Mouse (Mus musculus) monocyte, adult 5-6 weeks (primary cell): ENCODE data around the gene Bmper. TPM values are rescaled to one million over a fixed set of nuclear protein-coding genes. Genes with fewer than 3 reads are reported as not detected.

Experiments
- ATAC-seq: fragments of 153-309, 156-312 bp; replicated peaks from 2 replicates; pipeline ENCODE4 v1.8.0; 2017; ENCODE audit warnings: mild to moderate bottlenecking; ENCODE audit not compliant: low TSS enrichment, insufficient number of reproducible peaks, severe bottlenecking, poor library complexity, low FRiP score
- total RNA-seq: library from RNA; stranded (forward); fragments of 200-1000, 200-491, 200-594 nt; gene quantifications from 3 replicates; pipeline ENCODE4 v1.2.3, GENCODE M21; 2017

Gene Bmper
- total RNA-seq, 1 experiment from 2014 or later, result not detected

DNA sequence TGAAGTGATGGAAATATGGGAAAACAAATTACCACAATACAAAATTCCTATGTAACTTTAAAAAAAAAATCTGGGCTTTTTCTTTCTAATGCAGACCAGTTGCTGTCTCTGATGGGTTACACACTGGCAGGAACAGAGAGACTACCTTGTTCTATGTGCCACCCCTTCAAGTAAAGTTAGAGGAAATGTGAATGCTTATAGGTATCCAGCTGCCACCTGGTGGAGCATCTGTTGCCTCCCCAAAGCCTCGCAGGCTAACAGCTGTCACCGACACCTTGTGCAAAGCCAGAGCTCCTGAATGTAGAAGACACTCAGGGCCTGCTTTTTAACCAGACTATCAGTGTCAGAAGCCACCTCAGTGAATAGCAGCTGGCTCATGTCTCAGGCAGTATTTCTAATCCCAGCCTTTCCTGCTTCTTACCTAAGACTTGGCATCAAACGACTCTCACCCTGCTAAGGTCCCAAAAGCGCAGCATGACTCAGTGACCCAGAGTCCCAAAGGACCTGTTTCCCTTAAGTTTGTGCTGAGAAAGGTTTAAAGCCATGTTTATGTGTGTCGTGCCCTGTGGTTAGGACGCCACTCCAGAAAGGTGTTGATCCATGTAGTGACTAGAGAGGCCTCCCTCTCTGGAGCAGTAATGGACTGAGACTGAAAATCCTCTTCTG lies 171.9 kb downstream of the Bmper start:
- ATAC-seq, result no peak

DNA sequence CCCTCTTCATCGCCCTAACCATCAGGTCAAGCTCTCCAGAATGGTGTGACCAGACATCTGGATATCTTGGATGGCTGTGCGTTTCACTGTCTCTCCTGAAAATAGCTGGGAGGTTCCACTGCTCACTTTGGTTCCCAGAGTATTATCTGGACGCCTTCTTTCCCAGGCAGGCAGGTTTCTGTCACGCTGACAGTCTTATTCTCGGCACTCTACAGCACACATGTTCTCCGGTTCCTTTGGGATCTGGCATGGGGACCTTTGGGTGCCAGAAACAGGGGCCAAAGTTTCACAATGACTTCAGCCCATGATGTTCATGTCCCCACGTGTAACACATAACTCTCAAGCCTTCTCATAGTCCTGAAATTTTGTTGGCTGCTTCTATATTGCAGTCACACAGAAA lies 173.3 kb downstream of the Bmper start:
- ATAC-seq, result no peak

DNA sequence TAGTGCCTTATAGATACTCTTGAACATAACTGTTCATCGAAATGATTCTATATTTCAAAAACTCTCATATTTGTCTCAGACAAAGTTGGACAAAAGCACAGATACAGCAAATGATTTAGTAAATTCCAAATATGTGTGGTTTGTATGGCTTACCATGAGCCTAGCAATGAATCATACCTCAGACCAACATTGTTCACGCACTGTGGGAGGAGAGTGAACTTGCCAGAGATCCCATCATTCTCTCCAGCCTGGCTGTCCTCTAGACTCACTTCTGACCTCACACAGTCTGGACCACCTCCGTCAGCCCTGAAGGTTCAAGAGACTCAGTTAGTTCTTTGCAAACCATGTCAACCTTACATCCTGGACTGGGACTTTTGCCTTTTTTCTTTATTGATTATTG lies 175.0 kb downstream of the Bmper start:
- ATAC-seq, result no peak

DNA sequence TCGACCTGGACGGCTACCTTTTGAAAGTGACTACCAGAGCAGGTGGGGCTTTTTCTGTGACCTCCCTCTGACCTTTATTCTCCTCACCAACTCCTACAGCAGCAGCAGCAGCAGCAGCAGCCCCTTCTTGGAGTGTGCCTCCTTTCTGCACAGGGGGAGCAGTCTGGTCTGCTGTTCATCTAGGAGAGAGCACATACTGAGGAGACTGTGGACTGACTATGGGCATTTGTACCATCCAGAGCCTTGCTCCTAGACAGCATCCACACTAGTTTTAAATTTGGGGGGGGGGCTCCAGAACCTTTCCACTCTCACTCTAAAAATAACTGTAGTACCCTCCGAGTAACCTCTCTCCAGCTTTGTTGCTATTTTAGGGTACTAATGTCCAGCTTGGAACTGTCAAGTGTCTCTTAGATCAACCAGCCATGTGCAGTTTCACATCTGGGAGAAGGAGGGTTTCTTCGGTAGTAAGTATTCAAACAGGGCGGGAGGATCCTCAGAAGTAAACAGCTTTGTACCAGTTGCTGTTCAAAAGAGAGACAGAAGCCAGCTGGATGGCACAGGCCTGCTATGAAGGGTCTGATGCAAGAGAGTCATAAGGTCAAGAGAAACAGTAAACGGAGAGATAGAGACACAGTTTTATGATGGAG lies 176.9 kb downstream of the Bmper start:
- no peak for ATAC-seq

DNA sequence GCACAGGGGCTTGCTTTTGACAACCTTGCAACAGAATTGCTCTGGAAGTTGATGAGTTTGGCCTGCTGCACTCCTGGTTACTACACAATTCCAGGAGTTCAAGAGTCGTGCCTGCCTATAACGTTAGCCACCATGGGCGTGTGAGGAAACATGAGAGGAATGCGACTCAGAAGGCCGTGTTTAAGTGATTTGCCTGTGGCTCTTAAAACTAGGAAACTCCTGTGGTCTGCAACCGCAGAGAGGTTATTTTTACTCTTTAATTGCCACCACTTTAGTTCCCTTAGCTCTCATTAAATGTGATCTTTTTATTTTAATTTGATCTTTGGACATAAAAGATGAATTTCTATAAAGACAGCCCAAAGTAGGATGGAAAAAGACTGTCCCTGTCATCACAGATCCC lies 184.5 kb downstream of the Bmper start:
- ATAC-seq, result no peak

DNA sequence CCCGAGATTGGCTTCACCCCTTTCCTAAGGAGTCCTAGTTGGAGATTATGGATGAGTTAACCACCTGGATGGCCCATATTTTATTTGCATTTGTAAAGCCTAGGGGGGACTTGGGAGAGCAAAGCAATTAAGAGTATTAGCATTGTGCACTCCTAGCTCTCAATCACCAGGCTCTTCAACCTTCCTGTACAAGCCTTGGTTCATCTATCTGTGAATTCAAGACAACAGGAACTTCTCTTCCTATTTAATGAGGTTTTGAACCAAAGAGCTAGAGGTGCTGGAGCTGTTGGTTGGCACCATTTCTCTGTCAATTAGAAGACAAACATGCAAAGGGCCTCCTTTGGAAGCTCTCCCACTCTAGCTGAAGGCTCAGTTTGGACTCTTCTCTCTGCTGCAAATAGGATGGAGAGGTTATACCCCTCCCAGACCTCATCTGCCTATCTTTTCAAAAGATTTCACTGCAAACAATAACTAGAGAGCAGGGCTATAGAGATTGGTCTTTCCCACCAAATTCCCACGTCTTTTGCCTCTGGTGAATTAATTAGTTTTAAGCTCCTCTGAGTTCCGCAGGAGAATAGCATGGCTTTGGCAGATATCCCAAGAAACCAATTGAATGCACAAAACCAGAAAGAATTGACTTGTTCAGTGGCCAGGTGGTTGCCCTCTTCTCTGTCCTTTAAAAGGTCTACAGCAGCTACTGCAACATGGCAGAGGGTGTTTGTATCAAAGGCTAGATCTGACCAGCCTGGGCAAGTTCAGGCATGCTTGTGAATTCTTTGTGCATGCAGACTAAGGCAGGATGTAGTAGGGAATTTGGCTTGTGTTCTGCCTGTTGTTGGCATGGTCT lies 185.3 kb downstream of the Bmper start:
- no peak for ATAC-seq

DNA sequence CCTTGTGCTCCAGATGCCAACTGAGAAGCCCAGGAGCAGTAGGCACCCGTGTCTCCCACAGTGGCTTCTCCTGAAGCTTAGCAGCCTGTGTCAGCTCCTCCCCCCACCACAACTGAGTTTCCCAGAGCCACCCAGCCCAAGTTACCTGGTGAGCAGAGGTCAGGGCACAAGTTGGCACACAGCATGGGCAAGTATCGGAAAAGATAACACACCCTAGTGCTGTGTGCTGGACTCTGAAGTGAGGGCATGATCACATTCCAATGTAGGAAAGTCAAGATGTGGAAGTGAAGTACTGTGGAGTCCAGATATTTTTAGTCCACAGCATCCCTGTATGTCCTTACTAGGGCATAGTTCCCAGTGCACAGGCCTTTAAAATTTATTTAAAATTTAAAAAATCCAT lies 187.7 kb downstream of the Bmper start:
- ATAC-seq, result no peak

DNA sequence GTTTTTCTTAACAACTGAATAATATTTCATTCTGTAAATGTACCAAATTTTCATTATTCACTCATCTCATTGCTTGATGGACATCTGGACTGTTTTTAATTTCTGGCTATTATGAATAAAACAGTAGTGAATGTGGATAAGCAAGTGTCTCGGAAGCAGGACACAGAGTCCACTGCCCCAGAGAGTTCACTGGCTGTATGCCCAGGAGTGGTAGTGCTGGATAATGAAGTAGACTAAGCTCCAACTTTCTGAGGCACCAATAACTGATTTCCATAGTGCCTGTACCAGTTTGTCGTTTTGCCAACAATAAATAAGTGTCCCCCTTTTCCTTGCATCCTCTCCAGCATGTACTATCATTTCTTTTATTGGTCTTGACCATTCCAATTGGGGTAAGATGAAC lies 190.1 kb downstream of the Bmper start:
- ATAC-seq, result no peak

DNA sequence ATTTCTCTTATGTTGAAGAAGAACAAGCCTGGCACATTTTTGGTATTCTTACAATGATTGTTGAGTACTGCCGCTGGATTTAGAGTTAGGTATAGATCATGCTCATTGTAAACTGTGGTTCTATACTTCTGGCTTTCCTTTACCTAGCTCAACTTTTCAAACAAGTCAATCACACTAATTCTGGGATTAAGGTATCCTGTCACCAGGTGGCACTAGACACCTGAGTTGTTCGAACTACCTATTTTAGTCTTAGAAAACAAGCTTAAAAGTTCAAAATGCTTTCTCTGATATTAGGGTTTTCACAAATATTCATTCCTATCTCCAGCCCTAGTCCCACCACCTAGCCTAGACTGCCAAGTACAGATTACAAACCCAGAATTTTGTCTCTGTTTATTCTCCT lies 196.2 kb downstream of the Bmper start:
- no peak for ATAC-seq

DNA sequence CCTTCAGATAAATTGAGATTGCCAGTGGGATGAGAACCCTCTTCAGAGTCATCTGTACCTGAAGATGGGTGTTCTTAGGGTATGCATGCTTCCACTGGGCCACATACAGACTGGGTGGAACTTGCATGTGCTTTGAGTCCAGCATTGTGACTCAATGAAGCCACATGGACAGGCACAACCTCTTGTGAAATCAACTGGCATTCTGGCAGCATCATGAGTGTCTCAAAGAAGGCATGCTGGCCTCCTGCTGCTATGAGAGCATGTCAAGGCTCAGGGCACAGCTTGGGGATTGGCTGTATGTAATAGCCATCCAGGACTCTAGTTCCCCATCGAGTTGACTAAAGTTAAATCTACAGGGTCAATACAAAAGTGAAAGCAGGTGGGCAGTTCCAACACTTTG lies 200.9 kb downstream of the Bmper start:
- ATAC-seq, result no peak

DNA sequence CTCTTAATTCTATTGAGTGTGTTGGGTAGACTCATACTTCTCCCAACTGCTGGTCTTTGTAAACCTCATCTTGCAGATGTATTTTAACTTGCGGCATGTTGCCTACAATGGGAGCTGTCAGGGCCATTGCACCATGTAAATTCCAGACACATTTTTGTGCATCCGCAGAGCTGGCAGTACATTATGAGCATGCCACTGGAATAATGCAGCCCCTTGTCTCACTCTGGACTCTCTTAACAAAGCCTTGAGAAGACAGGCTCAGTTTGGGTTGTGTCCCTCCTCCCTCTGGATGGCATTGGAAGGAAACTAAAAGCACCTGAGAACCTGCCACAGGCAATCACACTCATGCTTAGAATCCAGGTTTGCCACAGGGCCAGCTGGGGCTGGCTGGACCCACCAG lies 209.8 kb downstream of the Bmper start:
- ATAC-seq, result no peak

DNA sequence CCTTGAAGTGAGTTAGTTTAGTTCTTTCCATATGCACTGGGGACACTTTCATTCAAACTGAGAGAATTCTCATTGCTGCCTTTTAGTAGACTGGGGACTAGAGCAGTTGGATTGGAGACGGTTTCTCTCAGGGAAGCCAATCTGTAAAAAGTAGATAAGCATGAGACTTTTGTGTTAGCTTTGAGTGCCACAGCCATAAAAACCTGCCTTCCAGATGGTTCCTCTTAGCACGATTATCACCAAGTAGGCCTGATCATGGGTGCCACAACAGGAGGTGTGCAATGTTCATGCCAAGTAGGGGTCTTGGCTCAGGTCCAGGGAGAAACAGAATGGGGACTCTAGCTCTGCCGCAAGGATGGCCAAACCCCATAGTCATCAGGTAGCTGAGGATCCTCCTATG lies 210.4 kb downstream of the Bmper start:
- no peak for ATAC-seq

DNA sequence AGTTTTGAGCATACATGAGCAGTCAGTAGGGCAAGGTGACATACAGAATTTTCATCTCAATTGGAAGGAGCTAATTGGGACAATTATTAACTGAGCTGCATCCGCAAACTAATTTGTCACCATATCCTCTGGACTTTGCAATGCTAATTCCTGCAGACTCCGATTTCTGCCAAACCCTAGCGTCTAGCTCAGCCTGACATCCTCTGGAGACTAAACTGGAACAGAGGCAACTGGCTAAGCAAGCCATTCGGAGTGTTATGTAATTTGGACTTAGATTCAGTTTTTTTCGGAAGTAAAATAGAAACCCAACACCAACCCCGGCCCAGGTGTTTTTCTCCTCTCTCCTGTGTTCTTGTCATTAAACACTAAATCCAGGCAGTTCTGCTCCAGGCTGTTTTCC lies 213.9 kb downstream of the Bmper start:
- no peak for ATAC-seq

DNA sequence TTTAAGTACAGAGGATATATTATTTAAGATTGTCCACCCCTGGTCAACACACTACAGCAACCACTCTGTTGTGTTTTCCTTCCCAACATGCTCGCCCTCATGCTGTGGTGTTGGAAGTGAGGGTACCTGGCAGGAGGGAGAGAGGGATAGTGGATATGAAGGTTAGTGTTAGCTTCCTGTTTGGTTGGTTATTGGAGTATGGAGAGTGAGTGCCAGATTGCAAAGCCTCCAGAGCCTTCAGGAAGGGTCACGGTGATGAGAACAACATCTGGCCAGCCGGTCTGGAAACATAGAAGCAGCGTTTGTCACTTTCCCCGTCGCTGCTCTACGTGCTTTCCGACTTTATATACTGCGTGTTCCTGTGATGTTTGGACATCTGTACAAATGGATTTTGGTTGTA lies 215.8 kb downstream of the Bmper start:
- no peak for ATAC-seq

DNA sequence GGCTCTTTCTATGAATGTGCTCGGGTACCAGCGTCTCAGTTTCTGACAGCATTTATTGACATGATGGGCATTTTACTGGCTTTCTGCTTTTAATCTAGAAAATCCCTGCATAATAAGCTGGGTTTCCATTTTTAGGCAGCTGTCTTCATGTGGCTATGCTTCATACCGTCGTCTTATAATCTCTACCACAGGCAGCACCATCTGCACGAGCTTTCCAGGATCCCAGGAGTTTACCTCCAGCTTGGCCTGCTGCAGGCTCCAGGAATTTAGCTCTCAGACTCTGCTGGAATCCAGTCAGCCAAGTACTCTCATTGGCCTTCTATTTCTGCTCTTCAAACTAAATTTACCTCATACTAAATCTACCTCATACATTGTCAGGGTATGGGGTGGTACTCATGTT lies 219.3 kb downstream of the Bmper start:
- no peak for ATAC-seq

DNA sequence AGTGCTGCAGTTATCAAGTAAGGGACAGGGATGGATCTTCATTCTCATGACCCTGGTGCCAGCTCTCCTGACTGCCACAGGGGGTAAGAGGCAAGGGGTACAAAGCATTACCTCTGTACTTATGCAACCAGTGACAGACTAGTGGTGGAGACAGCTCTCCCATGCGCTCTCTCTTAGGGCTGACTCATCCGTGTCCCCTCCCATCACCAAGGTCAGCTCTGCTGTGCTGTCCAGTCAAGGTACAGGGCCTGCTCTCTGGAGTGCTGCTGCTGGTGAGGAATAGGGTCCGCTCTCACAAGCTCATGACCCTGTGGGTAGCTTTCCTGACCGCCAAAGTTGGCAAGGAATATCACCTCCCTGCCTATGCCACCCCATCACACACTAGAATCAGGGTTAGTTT lies 222.1 kb downstream of the Bmper start:
- ATAC-seq, result no peak

DNA sequence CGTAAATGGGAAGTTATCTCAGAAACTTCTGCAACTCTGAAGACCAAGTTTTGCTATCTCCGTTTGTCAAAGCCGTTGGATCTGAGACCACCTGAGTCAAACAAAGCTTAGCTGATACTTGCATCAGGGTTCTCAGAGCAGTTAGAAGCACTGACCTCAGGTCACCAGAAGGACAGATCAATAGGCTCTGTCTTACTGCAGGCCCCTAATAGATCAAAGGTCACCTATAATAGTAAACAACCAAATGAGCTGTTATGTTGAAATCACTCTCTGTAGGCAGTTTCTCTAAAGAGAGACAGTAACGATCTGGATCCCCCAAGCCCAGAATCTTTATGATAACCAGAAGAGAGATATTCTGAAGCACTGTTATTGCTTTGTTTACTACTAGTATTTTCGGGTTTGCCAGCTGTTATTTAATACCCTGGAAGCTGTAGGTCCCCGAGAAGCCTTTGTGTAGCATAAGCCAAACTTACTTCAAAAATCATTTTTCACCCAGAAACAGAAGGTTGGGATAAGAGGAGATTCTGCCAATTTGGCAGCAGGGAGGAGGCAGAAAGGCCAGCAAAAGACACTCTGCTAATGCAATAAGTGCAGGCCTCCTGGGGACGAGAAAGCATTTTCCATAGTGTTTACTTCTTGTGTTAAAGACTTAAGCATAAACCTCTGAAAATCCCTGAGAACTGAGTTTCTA lies 224.5 kb downstream of the Bmper start:
- ATAC-seq, result no peak

DNA sequence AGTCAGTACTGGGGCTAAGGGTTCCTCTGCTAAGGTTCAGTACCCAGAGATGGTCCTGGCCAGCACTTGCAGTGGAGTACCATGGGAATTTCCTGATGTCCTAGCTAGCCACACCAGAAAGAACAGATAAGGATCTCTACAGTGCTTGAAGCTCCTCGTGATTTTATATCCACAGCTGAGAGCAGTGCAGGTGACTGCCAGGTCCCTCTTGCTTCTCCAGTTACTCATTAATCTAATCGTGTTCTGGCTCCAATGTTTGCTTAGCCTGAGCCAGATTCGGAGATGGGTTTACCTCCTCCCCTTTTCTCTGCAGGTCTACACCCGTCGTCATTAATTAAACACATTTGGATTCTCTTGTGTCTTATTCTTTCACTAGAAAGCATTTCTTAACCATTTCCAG lies 230.4 kb downstream of the Bmper start:
- ATAC-seq, result no peak

DNA sequence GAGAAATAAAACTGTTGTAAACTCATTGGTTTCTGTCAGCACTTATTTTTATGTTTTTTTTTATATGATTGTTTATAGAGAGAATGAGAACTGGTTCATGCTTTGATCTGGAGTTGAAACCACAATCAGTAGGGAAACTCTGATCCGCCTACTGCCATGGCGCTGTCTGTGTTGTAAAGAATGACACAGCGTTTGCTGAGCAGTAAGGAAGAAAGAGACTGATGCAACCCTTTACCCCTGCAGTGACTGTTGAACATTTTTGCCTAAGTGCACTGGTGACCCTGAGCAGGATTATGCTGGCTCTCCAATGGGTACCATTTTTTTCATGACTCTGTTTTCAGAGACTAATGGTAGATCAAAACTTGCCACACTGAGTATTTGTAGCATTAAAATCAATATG lies 234.3 kb downstream of the Bmper start:
- ATAC-seq, result no peak
